17 mouse cellular contexts compared by ENCODE assay signal in genomic region chr15:100576810-100577209, GRCm38 (mm10).
"Had no signal": no experiment of that assay in that cellular context is flagged by ENCODE, and none has a peak within 500 bp of the region (broad histone marks: within the 10 kb centered on the region; RNA-seq: fewer than 3 reads in every experiment).

No protein-coding gene starts in this region.

- H3K27me3 ChIP-seq: midbrain, embryonic 12.5 days; neural tube, embryonic 13.5 days; neural tube, embryonic 15.5 days had no signal

- H3K4me3 ChIP-seq: midbrain, embryonic 10.5 days; midbrain, embryonic 12.5 days; myocyte; neural tube, embryonic 13.5 days; neural tube, embryonic 15.5 days had no signal

- H3K27ac ChIP-seq: midbrain, embryonic 10.5 days; midbrain, embryonic 12.5 days; neural tube, embryonic 13.5 days; neural tube, embryonic 15.5 days had no signal

- DNase-seq: lung, embryonic 14.5 days; lung, postnatal 10 days; lung, postnatal 4 days; midbrain, embryonic 14.5 days; retina, postnatal 1 day; right cerebral cortex, adult 18-20 months; right cerebral cortex, postnatal 25 days; right cerebral cortex, postnatal 4 days; spleen, adult 18-20 months; thymus, adult 18-20 months; thymus, postnatal 14 days; thymus, postnatal 36 days had no signal
